ENCODE assay signal across 7 mouse cellular contexts in genomic region chr13:34345128-34346085, GRCm38 (mm10). TPM values are rescaled to one million over a fixed set of nuclear protein-coding genes. Genes with fewer than 3 reads are reported as not detected.
DNase-seq lines count a peak whose midpoint lies in the region; ATAC-seq lines count a peak whose summit lies in the region.

Gene Slc22a23 (minus strand): TSS chr13:34345182.

- peak within 1 kb of the TSS; percentile 83 for H3K9ac ChIP-seq in intestine, embryonic 16.5 days (ENCODE audit: low read depth, low read length)
- peak within 1 kb of the TSS; percentile 71 for H3K9ac ChIP-seq in limb, embryonic 11.5 days (ENCODE audit: low read length)
- H3K9ac ChIP-seq in midbrain, embryonic 13.5 days (replicated peaks) = peak within 1 kb of the TSS; percentile 98

- peak within 1 kb of the TSS; percentile 41; the same call in 1 of the 2 replicates for H3K27ac ChIP-seq in intestine, embryonic 16.5 days (ENCODE audit: low read length)
- H3K27ac ChIP-seq in limb, embryonic 11.5 days (replicated peaks; ENCODE audit: low read depth, low read length) = no peak within 1 kb of the TSS
- H3K27ac ChIP-seq in midbrain, embryonic 13.5 days = peak within 1 kb of the TSS; percentile 89

- peak within 1 kb of the TSS; percentile 74 for H3K4me3 ChIP-seq in intestine, embryonic 16.5 days (ENCODE audit: low read length)
- H3K4me3 ChIP-seq in limb, embryonic 11.5 days (ENCODE audit: low read depth, low read length) = peak within 1 kb of the TSS; percentile 64
- H3K4me3 ChIP-seq in midbrain, embryonic 13.5 days (replicated peaks) = peak within 1 kb of the TSS; percentile 94

- no peaks in the 10 kb centered on the region for H3K9me3 ChIP-seq in intestine, embryonic 16.5 days (ENCODE audit: control insufficient read depth, low read length)
- H3K9me3 ChIP-seq in limb, embryonic 11.5 days (ENCODE audit: control insufficient read depth, low read length) = no peaks in the 10 kb centered on the region
- H3K9me3 ChIP-seq in midbrain, embryonic 13.5 days = no peaks in the 10 kb centered on the region

- ATAC-seq in intestine, embryonic 16.5 days = peak; percentile 87
- peak; percentile 36; the same call in 1 of the 2 replicates for ATAC-seq in limb, embryonic 11.5 days (ENCODE audit: insufficient number of reproducible peaks, low FRiP score, low TSS enrichment, low read depth)
- ATAC-seq in midbrain, embryonic 13.5 days = peak; percentile 83

- peaks cover 27% of the 10 kb centered on the region for H3K4me1 ChIP-seq in intestine, embryonic 16.5 days (ENCODE audit: control insufficient read depth, insufficient read depth, low read length)
- 0 out of 2 replicates have a peak, but pooled peaks cover 4% of the 10 kb centered on the region for H3K4me1 ChIP-seq in limb, embryonic 11.5 days (ENCODE audit: control insufficient read depth, insufficient read depth, low read length)
- H3K4me1 ChIP-seq in midbrain, embryonic 13.5 days (replicated peaks) = peaks cover 45% of the 10 kb centered on the region

- no peaks in the 10 kb centered on the region for H3K36me3 ChIP-seq in intestine, embryonic 16.5 days (ENCODE audit: control insufficient read depth, insufficient read depth, low read length)
- H3K36me3 ChIP-seq in limb, embryonic 11.5 days (ENCODE audit: control insufficient read depth, insufficient read depth, low read length) = no peaks in the 10 kb centered on the region
- H3K36me3 ChIP-seq in midbrain, embryonic 13.5 days = no peaks in the 10 kb centered on the region

- WGBS in intestine, embryonic 16.5 days = 3% methylated on average over 64 of the region's 69 CpGs
- 3% methylated on average over 64 of the region's 69 CpGs for WGBS in limb, embryonic 11.5 days
- WGBS in midbrain, embryonic 13.5 days = 2% methylated on average over 51 of the region's 69 CpGs

- intact Hi-C loops in gastrocnemius, postnatal 36 days (cut with DNase I) = loop anchor here (2.0 to 5.0 kb wide), 2 partner anchors 153 to 292 kb away; no protein-coding TSS in a partner anchor

- H3K27me3 ChIP-seq in intestine, embryonic 16.5 days (replicated peaks; ENCODE audit: control insufficient read depth, insufficient read depth, low read length) = peaks cover 2% of the 10 kb centered on the region; the same call in 1 of the 2 replicates
- peaks cover 19% of the 10 kb centered on the region; the same call in 1 of the 2 replicates for H3K27me3 ChIP-seq in limb, embryonic 11.5 days (ENCODE audit: control insufficient read depth, insufficient read depth, low read length)
- H3K27me3 ChIP-seq in midbrain, embryonic 13.5 days = no peaks in the 10 kb centered on the region; the same call in 1 of the 2 replicates

- peak within 1 kb of the TSS; percentile 93 for H3K4me2 ChIP-seq in intestine, embryonic 16.5 days (ENCODE audit: low read depth, low read length)
- peak within 1 kb of the TSS; percentile 96 for H3K4me2 ChIP-seq in limb, embryonic 11.5 days (ENCODE audit: low read depth, severe bottlenecking)
- H3K4me2 ChIP-seq in midbrain, embryonic 13.5 days (replicated peaks) = peak within 1 kb of the TSS; percentile 93

- DNase-seq in adrenal gland, postnatal 14 days = peak; percentile 84
- DNase-seq in embryo, embryonic 11.5 days (ENCODE audit: low read depth, low spot score) = peak; percentile 52
- DNase-seq in gastrocnemius, postnatal 36 days = peak; percentile 57 to 63
- peak; percentile 83 for DNase-seq in limb, embryonic 11.5 days (ENCODE audit: low spot score)
- DNase-seq in spleen, postnatal 10 days (ENCODE audit: low spot score in 2 of 2) = peak; percentile 92 to 94

RNA-seq across cellular contexts. Expression of gene Slc22a23, which starts in this region (rescaled TPM):
- 7.8 and 11.3 TPM in 2 replicates for total RNA-seq in adrenal gland, postnatal 14 days (2021)
- 10 to 100 TPM in 1 of 2 experiments, 1 to 10 TPM in 1; 8.5 to 10.2 TPM for total RNA-seq in gastrocnemius, postnatal 36 days (2021)
- 2.2 and 2.4 TPM in 2 replicates for polyA plus RNA-seq in intestine, embryonic 16.5 days (2015; fragmentation: Nextera tagmentation; extraction: Ambion mirVana)
- 3.1 and 3.2 TPM in 2 replicates for polyA plus RNA-seq in limb, embryonic 11.5 days (2014; fragmentation: Nextera tagmentation; extraction: Ambion mirVana)
- polyA plus RNA-seq in midbrain, embryonic 13.5 days (2015; fragmentation: Nextera tagmentation; extraction: Ambion mirVana) = 15.3 and 15.8 TPM in 2 replicates

Comparison
In these comparisons a context has a peak if more than half of its experiments do, and no peak if none do; other contexts are left out.
1. ATAC-seq: peak in every context shown above with its lines; median percentile 87 in intestine, embryonic 16.5 days; 83 in midbrain, embryonic 13.5 days; 36 in limb, embryonic 11.5 days.